Mouse (Mus musculus) small intestine, adult 2 months (tissue): ENCODE results near the gene Slfn2. TPM values are rescaled to one million over a fixed set of nuclear protein-coding genes. Genes with fewer than 3 reads are reported as not detected.

Experiments used
- H3K27ac ChIP-seq: fragments of 200-500 bp; 2 replicates; pipeline ENCODE4 v1.5.1; 2012; ENCODE audit warnings: low read depth, low read length, control low read depth, inconsistent platforms; ENCODE audit not compliant: insufficient read depth
- H3K27me3 ChIP-seq: fragments of 200-500 bp; 2 replicates; pipeline ENCODE4 v1.6.1; 2012; ENCODE audit warnings: mild to moderate bottlenecking, moderate library complexity, low read length, inconsistent platforms; ENCODE audit not compliant: control insufficient read depth, insufficient read depth
- H3K36me3 ChIP-seq: fragments of 200-500 bp; 2 replicates; pipeline ENCODE4 v1.6.1; 2012; ENCODE audit warnings: mild to moderate bottlenecking, low read length, control low read depth, inconsistent platforms; ENCODE audit not compliant: control insufficient read depth, insufficient read depth
- H3K4me1 ChIP-seq: fragments of 200-500 bp; 2 replicates; pipeline ENCODE4 v1.6.1; 2012; ENCODE audit warnings: low read length, inconsistent platforms, mixed read lengths; ENCODE audit not compliant: control insufficient read depth, insufficient read depth, insufficient read length
- H3K4me3 ChIP-seq: fragments of 200-500 bp; 2 replicates; pipeline ENCODE4 v1.5.1; 2012; ENCODE audit warnings: low read depth, mild to moderate bottlenecking, control low read depth, inconsistent platforms, low read length, moderate library complexity
- CTCF ChIP-seq: fragments of 200-500 bp; IDR thresholded peaks from 2 replicates; pipeline ENCODE4 v1.5.1; 2012; ENCODE audit warnings: low read depth, mild to moderate bottlenecking, control low read depth, inconsistent platforms, low read length, moderate library complexity, mixed read lengths; ENCODE audit not compliant: insufficient replicate concordance, insufficient read length; ENCODE audit errors: extremely low read depth
- POLR2A ChIP-seq: fragments of 200-500 bp; IDR thresholded peaks from 2 replicates; pipeline ENCODE4 v1.6.1; 2012; ENCODE audit warnings: low read depth, mild to moderate bottlenecking, control low read depth, inconsistent platforms, low read length, moderate library complexity
- WGBS: fragments of 180-500 bp; shearing (Covaris S2); methylation state at CpG from one replicate; pipeline ENCODE4 v1.1.7; 2018; 5-methylcytosine and 5-hydroxymethylcytosine counted together
- polyA plus RNA-seq: library from polyadenylated mRNA; depleted of rRNA; stranded (reverse); fragments of >200 nt; gene quantifications from 2 replicates; pipeline ENCODE4 v1.2.3, GENCODE M21; 2012

Slfn2 gene
- polyA plus RNA-seq, 1 experiment = 4.2 TPM

GRCm38 (mm10) chr11:83063126-83063525 lies 1.8 kb upstream of the Slfn2 start:
- 49% methylated on average over 4 of the region's 4 CpGs for WGBS
- peaks cover 18% of the 10 kb centered on the region; the same call in 1 of the 2 replicates for H3K4me1 ChIP-seq
- no peaks in the 10 kb centered on the region for H3K27me3 ChIP-seq
- H3K4me3 ChIP-seq = no peak overlapping the region
- peak overlapping the region; percentile 92 for H3K27ac ChIP-seq
- TF ChIP-seq CTCF (no peak), POLR2A (no peak)
- peaks cover 2% of the 10 kb centered on the region; the same call in 1 of the 2 replicates for H3K36me3 ChIP-seq

DNA sequence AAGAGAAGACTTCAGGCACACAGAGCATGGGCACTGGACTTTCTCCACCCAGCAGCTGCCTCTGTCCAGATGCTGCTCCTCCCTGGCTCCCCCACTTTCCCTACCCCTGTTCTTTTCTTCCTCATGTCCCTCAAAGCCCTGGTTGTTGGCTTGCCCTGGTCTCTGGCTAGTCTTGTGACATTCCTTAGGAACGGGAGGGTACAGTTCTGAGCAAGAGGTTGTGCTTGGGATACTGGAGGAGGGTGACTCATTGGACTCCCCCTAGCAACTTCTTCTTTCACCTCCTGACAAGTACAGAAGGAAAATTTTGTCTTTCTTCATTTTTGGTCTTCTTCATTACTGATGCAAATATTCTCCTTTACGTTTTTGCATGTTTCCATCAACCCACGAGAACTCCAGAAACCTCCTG lies 967 bp upstream of the Slfn2 start:
- peaks cover 18% of the 10 kb centered on the region; the same call in 1 of the 2 replicates for H3K4me1 ChIP-seq
- peaks cover 4% of the 10 kb centered on the region; the same call in 1 of the 2 replicates for H3K36me3 ChIP-seq
- peak overlapping the region; percentile 12; the same call in 1 of the 2 replicates for H3K4me3 ChIP-seq
- 0 out of 2 replicates have a peak, but pooled peaks have one; percentile 6 for TF ChIP-seq CTCF
- no peak; the same call in 1 of the 2 replicates for TF ChIP-seq POLR2A
- peak overlapping the region; percentile 74 for H3K27ac ChIP-seq
- H3K27me3 ChIP-seq = no peaks in the 10 kb centered on the region
- 39% methylated on average over 3 of the region's 3 CpGs for WGBS

GRCm38 (mm10) chr11:83065441-83066344 lies 781 bp downstream of the Slfn2 start:
- peak overlapping the region; percentile 84 for H3K27ac ChIP-seq
- H3K4me3 ChIP-seq = peak overlapping the region; percentile 60
- 39% methylated on average over 6 of the region's 6 CpGs for WGBS

GRCm38 (mm10) chr11:83066640-83067531 lies 2.0 kb downstream of the Slfn2 start:
- H3K4me3 ChIP-seq = peak overlapping the region; percentile 71

More at GRCm38 (mm10) chr11:83065441-83066344, 781 bp downstream of the Slfn2 start:
- TF ChIP-seq POLR2A = no peak
- TF ChIP-seq CTCF = no peak
- peaks cover 20% of the 10 kb centered on the region for H3K36me3 ChIP-seq
- H3K4me1 ChIP-seq = peaks cover 18% of the 10 kb centered on the region; the same call in 1 of the 2 replicates
- H3K27me3 ChIP-seq = no peaks in the 10 kb centered on the region

GRCm38 (mm10) chr11:83067982-83068694 lies 3.2 kb downstream of the Slfn2 start:
- peak; percentile 58; the same call in 1 of the 2 replicates for TF ChIP-seq CTCF
- TF ChIP-seq POLR2A = no peak
- peaks cover 20% of the 10 kb centered on the region for H3K36me3 ChIP-seq
- no peak overlapping the region for H3K27ac ChIP-seq
- no peaks in the 10 kb centered on the region for H3K27me3 ChIP-seq
- H3K4me3 ChIP-seq = no peak overlapping the region
- H3K4me1 ChIP-seq = peaks cover 6% of the 10 kb centered on the region; the same call in 1 of the 2 replicates
- WGBS = 87% methylated on average over 4 of the region's 4 CpGs

More at GRCm38 (mm10) chr11:83066640-83067531, 2.0 kb downstream of the Slfn2 start:
- Histone ChIP-seq H3K4me1 (peaks cover 11% of the 10 kb centered on the region; the same call in 1 of the 2 replicates), H3K36me3 (peaks cover 20% of the 10 kb centered on the region), H3K27ac (peak overlapping the region; percentile 84), H3K27me3 (no peaks in the 10 kb centered on the region)
- 14% methylated on average over 11 of the region's 11 CpGs for WGBS
- TF ChIP-seq POLR2A = peak; percentile 61
- no peak for TF ChIP-seq CTCF

DNA sequence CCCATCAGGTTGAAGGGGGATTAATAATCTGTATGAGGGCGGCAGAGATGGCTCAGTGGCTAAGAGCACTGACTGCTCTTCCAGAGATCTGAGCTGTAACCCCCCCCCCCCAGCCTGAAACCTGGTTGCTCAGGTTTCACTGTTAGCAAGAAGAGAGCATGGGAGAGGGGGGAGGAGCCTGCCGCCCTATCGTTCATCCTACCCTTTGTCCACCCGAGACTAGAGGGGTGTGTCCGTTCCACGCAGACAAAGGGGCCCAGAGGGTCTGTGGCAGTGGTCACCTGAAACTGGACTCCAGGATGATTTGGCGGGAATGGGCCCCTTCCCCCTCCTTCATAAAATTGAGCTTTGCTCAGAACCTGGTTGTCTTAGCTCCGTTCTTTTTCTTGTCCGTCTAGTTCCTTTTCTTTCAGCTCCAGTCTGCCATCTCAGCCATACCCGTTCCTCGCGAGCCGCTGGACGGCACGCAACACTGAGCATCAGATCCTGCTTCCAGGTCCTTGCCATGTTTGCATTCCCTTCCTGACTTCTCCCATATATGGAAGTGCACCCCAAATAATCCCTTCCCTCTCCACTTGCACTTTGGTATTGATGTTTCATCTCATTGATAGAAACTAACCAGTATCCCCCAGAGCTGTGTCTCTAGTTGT lies 5.5 kb downstream of the Slfn2 start:
- peaks cover 20% of the 10 kb centered on the region for H3K36me3 ChIP-seq
- no peak overlapping the region for H3K4me3 ChIP-seq
- TF ChIP-seq POLR2A (no peak), CTCF (no peak)
- 83% methylated on average over 15 of the region's 15 CpGs for WGBS
- H3K27ac ChIP-seq = no peak overlapping the region
- no peaks in the 10 kb centered on the region for H3K4me1 ChIP-seq
- no peaks in the 10 kb centered on the region for H3K27me3 ChIP-seq
